Mouse (Mus musculus) cerebellum, adult 2 months (tissue): Measurements from ENCODE around the gene Igf2r.

Experiments used
- CTCF ChIP-seq: fragments of 200-500 bp; IDR thresholded peaks from 2 replicates; pipeline ENCODE4 v1.5.1; 2011; ENCODE audit warnings: low read depth, mild to moderate bottlenecking, control low read depth, low read length, moderate library complexity, borderline replicate concordance; ENCODE audit not compliant: insufficient read depth
- POLR2A ChIP-seq: fragments of 200-500 bp; IDR thresholded peaks from 2 replicates; pipeline ENCODE4 v1.6.1; 2011; ENCODE audit warnings: low read length, control low read depth, borderline replicate concordance; ENCODE audit not compliant: insufficient read depth

GRCm38 (mm10) chr17:12768415-12769379 lies 767 bp downstream of the Igf2r start:
- TF ChIP-seq POLR2A (no peak), CTCF (no peak)
